Mouse (Mus musculus) testis, postnatal 10 days (tissue): ENCODE data around the gene Kcnj9.

ENCODE experiments used
- DNase-seq: peaks from one replicate; pipeline ENCODE4 v3.0.0; 2021; ENCODE audit warnings: low spot score

Kcnj9 gene

GRCm38 (mm10) chr1:172312768-172313561, 16.2 kb downstream of the Kcnj9 start:
- DNase-seq = no peak

- DNase-seq = peak; percentile 93
These were observed 17.0 kb downstream of the Kcnj9 start for GRCm38 (mm10) chr1:172311921-172312767.

- peak; percentile 66 for DNase-seq
These were observed 17.7 kb downstream of the Kcnj9 start for GRCm38 (mm10) chr1:172311248-172311906.

GRCm38 (mm10) chr1:172309699-172310398, 19.3 kb downstream of the Kcnj9 start:
- peak; percentile 96 for DNase-seq

GRCm38 (mm10) chr1:172308409-172308808, 20.7 kb downstream of the Kcnj9 start:
- DNase-seq = no peak

GRCm38 (mm10) chr1:172307936-172308335, 21.2 kb downstream of the Kcnj9 start:
- DNase-seq = no peak

GRCm38 (mm10) chr1:172306885-172307284, 22.2 kb downstream of the Kcnj9 start:
- DNase-seq = no peak

GRCm38 (mm10) chr1:172306196-172306595, 22.9 kb downstream of the Kcnj9 start:
- no peak for DNase-seq

- no peak for DNase-seq
These were observed 23.5 kb downstream of the Kcnj9 start for GRCm38 (mm10) chr1:172305635-172306034.

GRCm38 (mm10) chr1:172305153-172305552, 24.0 kb downstream of the Kcnj9 start:
- DNase-seq = no peak

GRCm38 (mm10) chr1:172304443-172304842, 24.7 kb downstream of the Kcnj9 start:
- no peak for DNase-seq

GRCm38 (mm10) chr1:172302851-172303250, 26.3 kb downstream of the Kcnj9 start:
- no peak for DNase-seq

GRCm38 (mm10) chr1:172302311-172302710, 26.8 kb downstream of the Kcnj9 start:
- no peak for DNase-seq

- no peak for DNase-seq
These were observed 27.9 kb downstream of the Kcnj9 start for GRCm38 (mm10) chr1:172301180-172301579.

- peak; percentile 72 for DNase-seq
These were observed 28.9 kb downstream of the Kcnj9 start for GRCm38 (mm10) chr1:172300247-172300646.

GRCm38 (mm10) chr1:172299528-172299927, 29.6 kb downstream of the Kcnj9 start:
- no peak for DNase-seq

- peak; percentile 66 for DNase-seq
These were observed 31.2 kb downstream of the Kcnj9 start, which contains the start of gene Atp1a2 for GRCm38 (mm10) chr1:172297611-172298537. TSS of gene Atp1a2 (minus strand) at chr1:172298064.

GRCm38 (mm10) chr1:172296816-172297510, 32.2 kb downstream of the Kcnj9 start:
- DNase-seq = no peak

GRCm38 (mm10) chr1:172295751-172296197, 33.3 kb downstream of the Kcnj9 start:
- DNase-seq = peak; percentile 77

GRCm38 (mm10) chr1:172293449-172293848, 35.7 kb downstream of the Kcnj9 start:
- no peak for DNase-seq
